Mouse (Mus musculus) liver, adult 2 months (tissue): Measurements from ENCODE around the gene Tuba4a. TPM values are rescaled to one million over a fixed set of nuclear protein-coding genes. Genes with fewer than 3 reads are reported as not detected.

ENCODE experiments used
- DNase-seq: peaks from one replicate; pipeline ENCODE4 v3.0.0-alpha.2; 2011; ENCODE audit warnings: low read depth, low spot score; ENCODE audit errors: extremely low read depth
- H3K27ac ChIP-seq: fragments of 200-500 bp; replicated peaks from 2 replicates; pipeline ENCODE4 v1.5.1; 2012; ENCODE audit warnings: low read depth, mild to moderate bottlenecking, control low read depth, inconsistent platforms, low read length; ENCODE audit not compliant: insufficient read depth
- H3K27me3 ChIP-seq: fragments of 200-500 bp; 2 replicates; pipeline ENCODE4 v1.6.1; 2012; ENCODE audit warnings: mild to moderate bottlenecking, moderate library complexity, low read length, inconsistent platforms; ENCODE audit not compliant: control insufficient read depth, insufficient read depth
- H3K36me3 ChIP-seq: fragments of 200-500 bp; 2 replicates; pipeline ENCODE4 v1.6.1; 2012; ENCODE audit warnings: low read length, inconsistent platforms; ENCODE audit not compliant: control insufficient read depth, insufficient read depth
- H3K4me1 ChIP-seq: fragments of 200-500 bp; 2 replicates; pipeline ENCODE4 v1.6.1; 2011; ENCODE audit warnings: low read length; ENCODE audit not compliant: control insufficient read depth, insufficient read depth
- H3K4me3 ChIP-seq: fragments of 200-500 bp; 2 replicates; pipeline ENCODE4 v1.5.1; 2011; ENCODE audit warnings: low read depth, mild to moderate bottlenecking, control low read depth, low read length, moderate library complexity; ENCODE audit not compliant: insufficient read depth
- H3K79me2 ChIP-seq: fragments of 200-500 bp; 2 replicates; pipeline ENCODE4 v1.6.1; 2012; ENCODE audit warnings: inconsistent platforms, mild to moderate bottlenecking, low read length, moderate library complexity; ENCODE audit not compliant: control insufficient read depth, insufficient read depth
- H3K9ac ChIP-seq: fragments of 200-500 bp; 2 replicates; pipeline ENCODE4 v1.6.1; 2012; ENCODE audit warnings: low read depth, mild to moderate bottlenecking, control low read depth, inconsistent platforms, low read length
- CTCF ChIP-seq: fragments of 200-500 bp; IDR thresholded peaks from 2 replicates; pipeline ENCODE4 v1.5.1; 2011; ENCODE audit warnings: low read depth, low read length, control low read depth
- POLR2A ChIP-seq: fragments of 200-500 bp; IDR thresholded peaks from 2 replicates; pipeline ENCODE4 v1.6.1; 2011; ENCODE audit warnings: low read length, control low read depth; ENCODE audit not compliant: insufficient read depth; ENCODE audit errors: extremely low read depth
- WGBS: fragments of 180-500 bp; shearing (Covaris S2); methylation state at CpG from one replicate; pipeline ENCODE4 v1.1.7; 2018; 5-methylcytosine and 5-hydroxymethylcytosine counted together
- polyA plus RNA-seq: library from polyadenylated mRNA; depleted of rRNA; stranded (reverse); fragments of >200 nt; gene quantifications from 2 replicates; pipeline ENCODE4 v1.2.3, GENCODE M21; 2012
- total RNA-seq: library from RNA; depleted of rRNA; stranded (reverse); fragments of >200 nt; gene quantifications from 2 replicates; pipeline ENCODE4 v1.2.3, GENCODE M21; 2014

The Tuba4a gene
- total and polyA plus RNA-seq, 2 experiments: 80.9 to 242 TPM

DNA sequence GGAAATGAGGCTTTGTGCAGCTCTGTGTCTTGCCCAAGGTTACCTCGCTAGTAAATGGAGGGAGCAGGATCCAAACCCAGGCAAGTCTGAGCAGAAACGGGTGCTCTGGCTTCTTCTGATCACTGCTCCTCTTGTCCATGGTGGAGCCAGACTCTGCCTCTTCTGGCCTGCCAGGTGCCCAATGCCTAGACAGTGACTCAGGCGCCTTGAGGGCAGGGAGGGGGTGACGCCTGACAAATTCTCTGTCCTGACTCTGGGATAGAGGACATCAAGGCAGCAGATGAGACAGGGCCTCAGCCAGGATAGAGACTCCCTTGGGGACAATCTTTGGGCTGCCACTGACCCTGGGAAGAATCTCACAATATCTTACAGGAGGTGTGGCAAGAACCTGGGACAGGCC is 11.6 kb upstream of the Tuba4a start:
- H3K27me3 ChIP-seq: no peaks in the 10 kb centered on the region
- H3K36me3 ChIP-seq: no peaks in the 10 kb centered on the region
- no peak overlapping the region for H3K9ac ChIP-seq
- 84% methylated on average over 4 of the region's 4 CpGs for WGBS
- H3K27ac ChIP-seq: no peak overlapping the region
- no peak for DNase-seq
- no peaks in the 10 kb centered on the region for H3K79me2 ChIP-seq
- H3K4me1 ChIP-seq: peaks cover 2% of the 10 kb centered on the region
- no peak for TF ChIP-seq POLR2A
- no peak for TF ChIP-seq CTCF
- no peak overlapping the region for H3K4me3 ChIP-seq

DNA sequence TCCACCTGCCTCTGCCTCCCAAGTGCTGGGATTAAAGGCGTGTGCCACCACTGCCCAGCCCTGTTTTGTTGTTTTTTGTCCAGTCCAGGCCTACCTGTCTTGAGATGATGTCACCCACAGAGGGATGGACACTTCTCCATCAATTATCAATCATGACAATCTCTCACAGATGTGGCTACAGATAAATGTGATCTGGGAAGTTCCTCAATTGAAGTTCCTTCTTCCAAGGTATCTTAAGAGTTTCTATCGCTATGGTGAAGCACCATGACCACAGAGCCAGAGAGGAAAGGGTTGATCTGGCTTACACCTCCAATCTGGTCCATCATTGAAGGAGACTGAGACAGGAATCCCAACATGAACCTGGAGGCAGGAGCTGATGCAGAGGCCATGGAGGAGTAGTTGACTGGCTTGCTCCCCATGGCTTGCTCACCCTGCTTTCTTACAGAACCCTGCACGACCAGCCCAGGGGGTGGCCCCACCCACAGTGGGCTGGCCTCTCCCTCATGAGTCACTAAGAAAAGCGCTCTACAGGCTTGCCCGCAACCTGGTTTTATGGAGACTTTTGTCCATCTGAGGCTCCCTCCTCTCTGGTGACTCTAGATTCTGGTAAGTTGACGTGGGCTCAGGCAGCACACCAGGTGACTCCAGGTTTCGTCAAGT is 10.8 kb upstream of the Tuba4a start:
- TF ChIP-seq POLR2A (no peak), CTCF (no peak)
- no peak overlapping the region for H3K27ac ChIP-seq
- H3K9ac ChIP-seq: no peak overlapping the region
- 78% methylated on average over 7 of the region's 7 CpGs for WGBS
- no peaks in the 10 kb centered on the region for H3K27me3 ChIP-seq
- H3K79me2 ChIP-seq: no peaks in the 10 kb centered on the region
- H3K4me1 ChIP-seq: peaks cover 2% of the 10 kb centered on the region
- no peak for DNase-seq
- no peak overlapping the region for H3K4me3 ChIP-seq
- no peaks in the 10 kb centered on the region for H3K36me3 ChIP-seq

DNA sequence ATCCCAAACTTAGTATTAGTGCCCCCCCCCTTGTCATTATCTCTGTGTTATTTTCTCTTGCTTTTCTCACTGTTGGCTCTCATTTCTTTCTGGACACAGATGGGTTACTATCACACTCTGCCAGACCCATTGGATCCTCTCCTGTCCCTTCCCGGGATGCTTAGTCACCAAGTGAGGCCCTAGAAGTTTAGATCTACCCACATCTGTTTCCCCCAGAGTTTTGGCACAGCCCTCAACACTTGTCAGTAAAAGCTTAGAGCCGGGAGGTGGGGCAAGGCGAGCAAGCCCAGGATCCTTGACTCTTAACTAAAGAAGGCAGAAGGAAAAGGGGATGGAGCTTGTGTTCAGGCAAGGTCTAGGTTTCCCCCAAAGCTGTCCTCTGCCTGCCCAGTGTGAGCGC is 9.5 kb upstream of the Tuba4a start:
- no peak overlapping the region for H3K27ac ChIP-seq
- no peak for TF ChIP-seq POLR2A
- TF ChIP-seq CTCF: no peak
- no peak overlapping the region for H3K9ac ChIP-seq
- H3K36me3 ChIP-seq: no peaks in the 10 kb centered on the region
- DNase-seq: no peak
- 72% methylated on average over 4 of the region's 4 CpGs for WGBS
- no peaks in the 10 kb centered on the region for H3K4me1 ChIP-seq
- no peaks in the 10 kb centered on the region for H3K27me3 ChIP-seq
- H3K79me2 ChIP-seq: no peaks in the 10 kb centered on the region
- no peak overlapping the region for H3K4me3 ChIP-seq

DNA sequence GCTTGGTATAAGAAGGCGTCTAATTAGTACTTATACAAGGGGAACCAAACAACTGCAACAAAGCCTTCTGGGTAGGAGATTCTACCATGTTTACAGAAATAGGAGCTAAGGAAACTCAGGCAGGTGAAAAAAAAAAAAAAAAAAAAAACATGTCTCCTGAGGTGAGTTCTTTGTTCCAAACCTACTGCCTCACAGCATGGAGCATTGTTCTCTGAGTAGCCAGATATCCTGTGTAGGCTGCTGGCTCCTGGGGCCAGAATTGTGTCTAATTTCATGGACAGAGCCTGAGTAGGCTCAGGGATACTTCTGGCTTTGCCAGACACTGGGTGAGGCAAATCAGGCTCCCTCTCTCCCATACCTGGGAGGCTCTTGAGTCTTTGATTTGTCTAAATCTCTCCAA is 8.0 kb upstream of the Tuba4a start:
- WGBS: 94% methylated on average over 1 of the region's 1 CpGs
- no peak overlapping the region for H3K4me3 ChIP-seq
- DNase-seq: no peak
- TF ChIP-seq CTCF (no peak), POLR2A (no peak)
- no peak overlapping the region for H3K27ac ChIP-seq
- no peaks in the 10 kb centered on the region for H3K27me3 ChIP-seq
- no peaks in the 10 kb centered on the region for H3K79me2 ChIP-seq
- no peak overlapping the region for H3K9ac ChIP-seq
- peaks cover 2% of the 10 kb centered on the region for H3K4me1 ChIP-seq
- H3K36me3 ChIP-seq: no peaks in the 10 kb centered on the region

DNA sequence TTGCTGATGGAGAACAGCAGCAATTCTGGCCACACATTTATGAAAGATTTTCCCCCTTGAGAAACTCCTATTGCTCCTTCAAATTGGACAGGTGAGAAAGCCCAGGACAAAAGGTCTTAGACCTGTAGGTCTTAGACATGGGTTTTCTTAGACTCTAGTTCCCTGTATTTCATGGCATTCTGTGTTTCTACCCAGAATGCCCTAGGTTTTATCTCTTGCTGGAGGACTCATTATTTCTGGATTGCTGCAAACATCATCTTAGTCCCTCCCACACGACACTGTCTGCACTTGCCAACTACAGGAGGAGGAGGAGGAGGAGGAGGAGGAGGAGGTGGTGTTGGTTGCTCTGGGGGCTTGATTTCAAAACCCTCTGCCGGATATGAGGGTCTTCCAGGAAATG is 6.5 kb upstream of the Tuba4a start:
- WGBS: 67% methylated on average over 2 of the region's 2 CpGs
- peaks cover 5% of the 10 kb centered on the region for H3K4me1 ChIP-seq
- H3K36me3 ChIP-seq: no peaks in the 10 kb centered on the region
- no peak overlapping the region for H3K4me3 ChIP-seq
- H3K27me3 ChIP-seq: no peaks in the 10 kb centered on the region
- no peak overlapping the region for H3K9ac ChIP-seq
- DNase-seq: no peak
- no peak overlapping the region for H3K27ac ChIP-seq
- no peaks in the 10 kb centered on the region for H3K79me2 ChIP-seq
- TF ChIP-seq CTCF: no peak
- TF ChIP-seq POLR2A: no peak

DNA sequence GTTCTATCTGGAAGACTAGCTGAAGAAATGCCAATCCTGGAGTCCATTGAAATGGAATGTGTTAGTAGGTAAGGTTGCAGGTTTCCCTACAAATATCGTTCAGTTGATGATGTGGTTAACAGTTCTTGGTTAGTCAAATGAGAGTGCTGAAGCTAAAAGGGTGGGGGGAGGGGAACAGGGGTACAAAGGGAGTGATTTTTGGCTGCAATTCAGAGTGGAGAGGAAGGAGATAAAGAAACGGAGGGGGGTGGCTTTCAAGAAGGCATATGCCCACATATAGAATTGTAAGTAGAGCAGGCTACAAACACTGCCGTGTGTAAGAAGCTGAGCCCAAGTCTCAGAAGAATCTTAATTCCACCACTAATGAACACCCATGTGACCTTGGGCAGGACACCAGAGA is 5.8 kb upstream of the Tuba4a start:
- TF ChIP-seq POLR2A (no peak), CTCF (no peak)
- Histone ChIP-seq H3K36me3 (no peaks in the 10 kb centered on the region), H3K4me1 (peaks cover 5% of the 10 kb centered on the region), H3K4me3 (no peak overlapping the region), H3K27ac (no peak overlapping the region), H3K9ac (no peak overlapping the region), H3K79me2 (no peaks in the 10 kb centered on the region), H3K27me3 (no peaks in the 10 kb centered on the region)
- 61% methylated on average over 3 of the region's 3 CpGs for WGBS
- no peak for DNase-seq
